In the genomic region with DNA sequence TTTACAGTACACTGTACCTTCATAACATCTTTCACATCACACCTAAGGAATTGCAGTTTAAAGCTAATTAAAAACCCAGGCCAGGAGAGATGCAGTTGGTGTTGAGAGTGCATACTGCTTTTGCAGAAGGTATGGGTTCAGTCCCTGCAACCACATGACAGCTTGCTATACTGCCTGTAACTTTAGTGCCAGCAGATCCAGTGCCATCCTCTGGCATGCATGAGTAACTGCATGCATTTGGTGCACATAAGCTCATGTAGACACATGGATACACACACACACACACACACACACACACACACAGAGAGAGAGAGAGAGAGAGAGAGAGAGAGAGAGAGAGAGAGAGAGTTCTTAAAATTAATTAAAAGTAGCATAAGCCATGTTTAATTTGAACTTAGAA, we compare ENCODE assay signal across 18 mouse cellular contexts. TPM values are rescaled to one million over a fixed set of nuclear protein-coding genes. Genes with fewer than 3 reads are reported as not detected.
DNase-seq lines count a peak whose midpoint lies in the region; ATAC-seq and TF ChIP-seq lines count a peak whose summit lies in the region.
"Had no signal": no experiment of that assay in that cellular context is flagged by ENCODE, and none has a peak within 500 bp of the region (broad histone marks: within the 10 kb centered on the region; RNA-seq: fewer than 3 reads in every experiment).

No protein-coding gene starts in this region.

- DNase-seq in hindbrain, postnatal 0 days (ENCODE audit: low spot score): no peak
- peak; percentile 65 for DNase-seq in midbrain, embryonic 11.5 days (ENCODE audit: low spot score, missing footprints)
- DNase-seq in R1 (ENCODE audit: low read depth, low spot score): peak; percentile 41
- no peak for DNase-seq in stomach, postnatal 0 days (ENCODE audit: low spot score)
- no peak for DNase-seq in left cerebral cortex, postnatal 25 days (ENCODE audit: low spot score in 2 of 2)
- DNase-seq: adrenal gland, adult 8-10 months; adrenal gland, postnatal 36 days; cerebellum, adult 8-10 months; cerebellum, postnatal 25 days; gastrocnemius, adult 2 months; gastrocnemius, postnatal 25 days had no signal

- no peaks in the 10 kb centered on the region for H3K27me3 ChIP-seq in hindbrain, postnatal 0 days (ENCODE audit: insufficient read depth, low read length)
- no peaks in the 10 kb centered on the region for H3K27me3 ChIP-seq in hindbrain, embryonic 16.5 days (replicated peaks; ENCODE audit: control insufficient read depth, insufficient read depth, low read length)
- H3K27me3 ChIP-seq in midbrain, embryonic 11.5 days (ENCODE audit: control insufficient read depth, insufficient read depth, low read length): no peaks in the 10 kb centered on the region
- H3K27me3 ChIP-seq in midbrain, embryonic 13.5 days: no peaks in the 10 kb centered on the region
- H3K27me3 ChIP-seq in stomach, postnatal 0 days (ENCODE audit: control insufficient read depth, insufficient read depth, low read length): no peaks in the 10 kb centered on the region
- H3K27me3 ChIP-seq: heart, embryonic 12.5 days; hindbrain, embryonic 15.5 days; Patski had no signal

- no peak overlapping the region for H3K27ac ChIP-seq in hindbrain, postnatal 0 days
- no peak overlapping the region for H3K27ac ChIP-seq in hindbrain, embryonic 16.5 days (ENCODE audit: low read depth, low read length)
- H3K27ac ChIP-seq in midbrain, embryonic 11.5 days (ENCODE audit: low read depth, low read length): no peak overlapping the region
- no peak overlapping the region for H3K27ac ChIP-seq in midbrain, embryonic 13.5 days
- H3K27ac ChIP-seq in stomach, postnatal 0 days (replicated peaks): no peak overlapping the region
- H3K27ac ChIP-seq: embryonic facial prominence, embryonic 10.5 days; gastrocnemius, adult 2 months; hindbrain, embryonic 15.5 days had no signal

- TF ChIP-seq CTCF in hindbrain, postnatal 0 days (IDR thresholded peaks at IDR 0.05; ENCODE audit: low read depth): peak; percentile 37
- peak; percentile 54 for TF ChIP-seq CTCF in stomach, postnatal 0 days (IDR thresholded peaks at IDR 0.05; ENCODE audit: low read depth)

- no peak for ATAC-seq in hindbrain, postnatal 0 days
- ATAC-seq in hindbrain, embryonic 16.5 days: no peak
- ATAC-seq in midbrain, embryonic 11.5 days (ENCODE audit: low FRiP score): no peak
- no peak for ATAC-seq in midbrain, embryonic 13.5 days
- ATAC-seq in stomach, postnatal 0 days (ENCODE audit: low FRiP score, low TSS enrichment): no peak
- ATAC-seq: forebrain, embryonic 14.5 days; Patski had no signal

- H3K9me3 ChIP-seq in hindbrain, postnatal 0 days (ENCODE audit: low read length): no peaks in the 10 kb centered on the region
- H3K9me3 ChIP-seq in hindbrain, embryonic 16.5 days (ENCODE audit: control insufficient read depth, low read length): no peaks in the 10 kb centered on the region
- no peaks in the 10 kb centered on the region for H3K9me3 ChIP-seq in midbrain, embryonic 11.5 days (ENCODE audit: control insufficient read depth, low read length)
- no peaks in the 10 kb centered on the region for H3K9me3 ChIP-seq in midbrain, embryonic 13.5 days
- H3K9me3 ChIP-seq in stomach, postnatal 0 days (ENCODE audit: control insufficient read depth, low read length): no peaks in the 10 kb centered on the region
- H3K9me3 ChIP-seq: embryonic facial prominence, embryonic 10.5 days; heart, embryonic 12.5 days; hindbrain, embryonic 15.5 days had no signal

- intact Hi-C loops in left cerebral cortex, postnatal 25 days (cut with DNase I): no loop called here

- H3K4me2 ChIP-seq in hindbrain, postnatal 0 days (ENCODE audit: low read depth, low read length): no peak overlapping the region
- H3K4me2 ChIP-seq in hindbrain, embryonic 16.5 days (ENCODE audit: low read length): no peak overlapping the region
- no peak overlapping the region for H3K4me2 ChIP-seq in midbrain, embryonic 11.5 days
- H3K4me2 ChIP-seq in midbrain, embryonic 13.5 days (replicated peaks): no peak overlapping the region
- H3K4me2 ChIP-seq in stomach, postnatal 0 days (replicated peaks; ENCODE audit: low read depth): no peak overlapping the region
- H3K4me2 ChIP-seq: heart, embryonic 12.5 days; hindbrain, embryonic 15.5 days had no signal

- H3K36me3 ChIP-seq in hindbrain, postnatal 0 days (ENCODE audit: insufficient read depth, low read length): no peaks in the 10 kb centered on the region
- no peaks in the 10 kb centered on the region for H3K36me3 ChIP-seq in hindbrain, embryonic 16.5 days (ENCODE audit: control insufficient read depth, insufficient read depth, low read length)
- no peaks in the 10 kb centered on the region for H3K36me3 ChIP-seq in midbrain, embryonic 11.5 days (ENCODE audit: control insufficient read depth, insufficient read depth, low read length)
- H3K36me3 ChIP-seq in midbrain, embryonic 13.5 days: no peaks in the 10 kb centered on the region
- no peaks in the 10 kb centered on the region for H3K36me3 ChIP-seq in stomach, postnatal 0 days (ENCODE audit: control insufficient read depth, insufficient read depth, low read length)
- H3K36me3 ChIP-seq: embryonic facial prominence, embryonic 10.5 days; heart, embryonic 12.5 days; hindbrain, embryonic 15.5 days had no signal

- H3K4me3 ChIP-seq in hindbrain, postnatal 0 days (ENCODE audit: low read length): no peak overlapping the region
- H3K4me3 ChIP-seq in hindbrain, embryonic 16.5 days (ENCODE audit: low read length): no peak overlapping the region
- no peak overlapping the region for H3K4me3 ChIP-seq in midbrain, embryonic 11.5 days (ENCODE audit: low read depth, low read length)
- H3K4me3 ChIP-seq in midbrain, embryonic 13.5 days (replicated peaks): no peak overlapping the region
- no peak overlapping the region for H3K4me3 ChIP-seq in stomach, postnatal 0 days (ENCODE audit: low read depth, low read length)
- H3K4me3 ChIP-seq: embryonic facial prominence, embryonic 10.5 days; gastrocnemius, adult 2 months; heart, embryonic 12.5 days; hindbrain, embryonic 15.5 days had no signal

- H3K9ac ChIP-seq in hindbrain, postnatal 0 days (replicated peaks; ENCODE audit: low read length): no peak overlapping the region
- H3K9ac ChIP-seq in hindbrain, embryonic 16.5 days (ENCODE audit: low read depth, low read length): no peak overlapping the region
- no peak overlapping the region for H3K9ac ChIP-seq in midbrain, embryonic 11.5 days (ENCODE audit: low read length)
- H3K9ac ChIP-seq in midbrain, embryonic 13.5 days (replicated peaks): no peak overlapping the region
- H3K9ac ChIP-seq in stomach, postnatal 0 days (ENCODE audit: low read length): no peak overlapping the region
- H3K9ac ChIP-seq: heart, embryonic 12.5 days; hindbrain, embryonic 15.5 days had no signal

- H3K4me1 ChIP-seq in hindbrain, postnatal 0 days (ENCODE audit: insufficient read depth, low read length): peaks cover 20% of the 10 kb centered on the region
- H3K4me1 ChIP-seq in hindbrain, embryonic 16.5 days (ENCODE audit: control insufficient read depth, insufficient read depth, low read depth, low read length): peaks cover 19% of the 10 kb centered on the region
- peaks cover 20% of the 10 kb centered on the region; the same call in 1 of the 2 replicates for H3K4me1 ChIP-seq in midbrain, embryonic 11.5 days (ENCODE audit: control insufficient read depth, insufficient read depth, low read length)
- H3K4me1 ChIP-seq in midbrain, embryonic 13.5 days (replicated peaks): peaks cover 40% of the 10 kb centered on the region
- H3K4me1 ChIP-seq in stomach, postnatal 0 days (replicated peaks; ENCODE audit: control insufficient read depth, insufficient read depth): peaks cover 16% of the 10 kb centered on the region

- no peak for TF ChIP-seq EP300 in stomach, postnatal 0 days (optimal IDR thresholded peaks at IDR 0.05)

RNA-seq across cellular contexts. Expression of a gene that starts 13.0 kb away (rescaled TPM):
- total RNA-seq in hindbrain, postnatal 0 days (2014; rRNA removed): 59.9 and 63.1 TPM in 2 replicates
- 37.4 and 39.4 TPM in 2 replicates for polyA plus RNA-seq in hindbrain, postnatal 0 days (2015; fragmentation: Nextera tagmentation; extraction: Ambion mirVana)
- polyA plus RNA-seq in hindbrain, embryonic 16.5 days (2015; fragmentation: Nextera tagmentation; extraction: Ambion mirVana): 33.7 and 37.5 TPM in 2 replicates
- polyA plus RNA-seq in midbrain, embryonic 11.5 days (2014; fragmentation: Nextera tagmentation; extraction: Ambion mirVana): 18.3 and 23.3 TPM in 2 replicates
- polyA plus RNA-seq in midbrain, embryonic 13.5 days (2015; fragmentation: Nextera tagmentation; extraction: Ambion mirVana): 29.2 and 31.6 TPM in 2 replicates
- 23.7 and 24.7 TPM in 2 replicates for polyA plus RNA-seq in stomach, postnatal 0 days (2015; fragmentation: Nextera tagmentation; extraction: Ambion mirVana)
- 100 to 1,000 TPM; 137 to 144 TPM for total RNA-seq in left cerebral cortex, postnatal 25 days (2021)

Comparison
In these comparisons a context has a peak if more than half of its experiments do, and no peak if none do; other contexts are left out.
1. DNase-seq: peak in midbrain, embryonic 11.5 days (single experiment) and R1 (single experiment); none in hindbrain, postnatal 0 days (single experiment), stomach, postnatal 0 days (single experiment) and left cerebral cortex, postnatal 25 days (0 of 2).